Mouse (Mus musculus): ENCODE results near the gene Magea2.
"Not testable (repeated sequence)": the region's sequence is repeated elsewhere in the genome, so short reads cannot be mapped to it uniquely, and the experiment has no call there.

Magea2 gene

DNA sequence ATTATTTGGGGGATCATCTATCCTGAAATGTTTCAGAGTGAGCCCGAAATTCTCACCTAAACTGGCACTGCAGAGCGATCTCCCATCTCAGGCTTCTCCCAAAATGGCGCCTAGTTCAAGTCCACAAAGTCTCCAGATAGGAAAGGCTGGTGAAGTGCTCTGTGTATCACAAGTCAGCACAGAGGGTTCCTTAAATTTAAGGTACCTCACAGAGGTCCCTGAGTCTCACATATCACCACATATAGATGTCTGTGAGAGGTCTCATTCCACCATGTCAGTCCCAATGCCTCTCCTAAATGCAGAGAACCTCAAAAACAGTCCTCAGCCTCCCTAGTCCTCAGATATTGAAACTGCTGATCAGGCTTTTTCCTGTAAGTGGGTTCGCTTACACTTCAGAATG is at the start of gene Magea2:
TSS of gene Magea2 (minus strand) at position 101 of the 400 bp plus-strand sequence.
- DNase-seq (ENCODE audit: low read depth, low spot score): not testable (repeated sequence)

DNA sequence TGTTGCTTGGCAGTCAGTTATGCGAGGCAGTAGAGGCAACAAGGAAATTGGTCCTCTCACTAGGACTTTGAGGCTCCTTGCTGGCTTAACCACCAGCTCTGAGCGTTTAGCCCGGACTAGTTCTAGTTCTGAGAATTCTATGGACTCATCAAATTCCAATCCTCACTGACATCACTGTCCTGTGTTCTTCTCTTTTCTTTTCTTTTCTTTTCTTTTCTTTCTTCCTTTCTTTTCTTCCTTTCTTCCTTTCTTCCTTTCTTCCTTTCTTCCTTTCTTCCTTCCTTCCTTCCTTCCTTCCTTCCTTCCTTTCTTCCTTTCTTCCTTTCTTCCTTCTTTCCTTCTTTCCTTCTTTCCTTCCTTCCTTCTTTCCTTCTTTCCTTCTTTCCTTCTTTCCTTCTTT is 34.8 kb upstream of the Magea2 start, which contains the start of gene Cldn34b2:
TSS of gene Cldn34b2 (minus strand) at position 101 of the 400 bp plus-strand sequence.
- DNase-seq (ENCODE audit: low read depth, low spot score): not testable (repeated sequence)

DNA sequence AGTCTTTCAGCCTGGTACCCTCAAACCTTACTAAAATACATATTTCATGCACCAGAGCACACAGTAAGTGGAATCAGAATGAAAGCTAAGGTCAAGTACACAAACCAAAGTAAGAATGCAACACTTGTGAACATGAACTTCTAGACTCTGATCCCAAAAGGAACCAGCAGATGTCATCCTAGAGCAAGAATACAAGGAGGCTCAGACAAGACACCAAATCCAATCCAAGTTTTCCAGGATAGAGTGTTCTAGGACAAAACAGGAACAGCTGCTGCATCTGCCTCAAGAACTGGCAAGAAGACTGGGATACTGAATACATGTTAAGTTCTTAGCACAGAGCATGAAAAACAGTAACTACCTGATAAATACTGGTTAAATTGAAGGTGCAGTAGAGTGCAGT is 4.6 kb upstream of the Magea2 start:
- DNase-seq (ENCODE audit: low read depth, low spot score): peak; percentile 19

DNA sequence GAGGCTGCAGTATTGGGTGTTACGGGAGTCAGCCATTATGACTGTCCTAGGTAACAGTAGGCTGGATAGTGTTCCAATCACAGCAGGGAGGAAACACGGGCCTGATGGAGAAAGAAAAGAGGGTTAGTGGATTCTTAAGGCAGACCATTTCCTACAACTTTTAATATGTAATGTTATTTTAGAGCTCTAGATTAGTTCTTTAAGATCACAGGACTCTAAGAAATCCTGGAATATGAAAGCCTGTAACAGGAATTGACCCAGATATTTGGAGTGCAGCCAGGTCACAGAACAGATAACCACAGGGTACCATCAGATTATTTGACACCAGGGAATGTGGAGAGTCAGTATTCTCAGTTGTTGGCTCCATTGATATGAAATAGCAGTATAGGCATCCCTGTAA is 3.8 kb downstream of the Magea2 start, which contains the start of gene Magea1:
TSS of gene Magea1 (minus strand) at position 101 of the 400 bp plus-strand sequence.
- not testable (repeated sequence) for DNase-seq (ENCODE audit: low read depth, low spot score)

DNA sequence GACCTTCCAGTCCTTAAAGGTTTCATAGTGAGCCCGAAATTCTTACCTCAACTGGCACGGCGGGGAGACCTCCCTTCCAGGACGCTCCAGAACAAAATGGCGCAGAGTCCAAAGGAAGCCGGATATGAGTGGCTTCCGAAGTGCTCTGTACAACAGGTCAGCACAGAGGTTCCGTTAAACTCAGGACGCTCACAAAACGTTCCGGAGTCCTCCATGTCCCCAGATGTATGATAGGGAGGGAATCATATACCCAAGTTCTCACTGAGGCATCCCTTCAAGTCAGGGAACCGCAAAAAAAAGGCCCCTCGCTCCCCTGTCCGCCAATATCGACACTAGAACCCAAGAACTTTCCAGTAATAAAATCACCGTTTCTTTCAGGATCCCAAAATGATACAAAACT is 30.4 kb downstream of the Magea2 start, which contains the start of gene Magea5:
TSS of gene Magea5 (minus strand) at position 101 of the 400 bp plus-strand sequence.
- DNase-seq (ENCODE audit: low read depth, low spot score): not testable (repeated sequence)

DNA sequence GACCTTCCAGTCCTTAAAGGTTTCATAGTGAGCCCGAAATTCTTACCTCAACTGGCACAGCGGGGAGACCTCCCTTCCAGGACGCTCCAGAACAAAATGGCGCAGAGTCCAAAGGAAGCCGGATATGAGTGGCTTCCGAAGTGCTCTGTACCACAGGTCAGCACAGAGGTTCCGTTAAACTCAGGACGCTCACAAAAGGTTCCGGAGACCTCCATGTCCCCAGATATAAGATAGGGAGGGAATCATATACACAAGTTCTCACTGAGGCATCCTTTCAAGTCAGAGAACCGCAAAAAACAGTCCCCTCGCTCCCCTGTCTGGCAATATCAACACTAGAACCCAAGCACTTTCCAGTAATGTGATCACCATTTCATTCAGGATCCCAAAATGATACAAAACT is 97.7 kb downstream of the Magea2 start, which contains the start of gene Magea8:
TSS of gene Magea8 (minus strand) at position 101 of the 400 bp plus-strand sequence.
- DNase-seq (ENCODE audit: low read depth, low spot score): not testable (repeated sequence)

All from ZHBTc4 (cell line).